Mouse (Mus musculus): ENCODE measurements around the gene Rnf225. TPM values are rescaled to one million over a fixed set of nuclear protein-coding genes. Genes with fewer than 3 reads are reported as not detected.
"Not testable (repeated sequence)": the region's sequence is repeated elsewhere in the genome, so short reads cannot be mapped to it uniquely, and the experiment has no call there.

The Rnf225 gene
- polyA plus RNA-seq, 1 experiment: 0.63 TPM

DNA sequence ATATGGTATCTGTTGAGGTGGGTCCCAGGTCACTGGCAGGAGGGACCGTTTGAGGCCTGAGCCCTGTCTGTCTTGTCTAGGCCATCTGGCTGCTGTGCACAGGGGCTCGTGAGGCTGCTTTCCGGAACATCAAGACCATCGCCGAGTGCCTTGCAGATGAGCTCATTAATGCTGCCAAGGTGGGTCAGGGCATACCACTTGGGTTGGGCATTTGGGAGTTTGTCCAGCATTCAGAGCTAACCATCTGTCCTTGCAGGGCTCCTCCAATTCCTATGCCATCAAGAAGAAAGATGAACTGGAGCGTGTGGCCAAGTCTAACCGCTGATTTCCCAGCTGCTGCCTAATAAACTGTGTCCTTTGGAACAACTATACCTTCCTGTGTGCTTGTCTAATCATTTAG, 900 bp upstream of the Rnf225 start:
- TF ChIP-seq POLR2A (IDR thresholded peaks at IDR 0.05; ENCODE audit: low read depth, low read length): no peak
- H3K4me1 ChIP-seq (ENCODE audit: control insufficient read depth, insufficient read depth, low read length): 0 out of 2 replicates have a peak, but pooled peaks cover 5% of the 10 kb centered on the region
- no peak overlapping the region for H3K4me3 ChIP-seq (ENCODE audit: insufficient read depth, low read length)

DNA sequence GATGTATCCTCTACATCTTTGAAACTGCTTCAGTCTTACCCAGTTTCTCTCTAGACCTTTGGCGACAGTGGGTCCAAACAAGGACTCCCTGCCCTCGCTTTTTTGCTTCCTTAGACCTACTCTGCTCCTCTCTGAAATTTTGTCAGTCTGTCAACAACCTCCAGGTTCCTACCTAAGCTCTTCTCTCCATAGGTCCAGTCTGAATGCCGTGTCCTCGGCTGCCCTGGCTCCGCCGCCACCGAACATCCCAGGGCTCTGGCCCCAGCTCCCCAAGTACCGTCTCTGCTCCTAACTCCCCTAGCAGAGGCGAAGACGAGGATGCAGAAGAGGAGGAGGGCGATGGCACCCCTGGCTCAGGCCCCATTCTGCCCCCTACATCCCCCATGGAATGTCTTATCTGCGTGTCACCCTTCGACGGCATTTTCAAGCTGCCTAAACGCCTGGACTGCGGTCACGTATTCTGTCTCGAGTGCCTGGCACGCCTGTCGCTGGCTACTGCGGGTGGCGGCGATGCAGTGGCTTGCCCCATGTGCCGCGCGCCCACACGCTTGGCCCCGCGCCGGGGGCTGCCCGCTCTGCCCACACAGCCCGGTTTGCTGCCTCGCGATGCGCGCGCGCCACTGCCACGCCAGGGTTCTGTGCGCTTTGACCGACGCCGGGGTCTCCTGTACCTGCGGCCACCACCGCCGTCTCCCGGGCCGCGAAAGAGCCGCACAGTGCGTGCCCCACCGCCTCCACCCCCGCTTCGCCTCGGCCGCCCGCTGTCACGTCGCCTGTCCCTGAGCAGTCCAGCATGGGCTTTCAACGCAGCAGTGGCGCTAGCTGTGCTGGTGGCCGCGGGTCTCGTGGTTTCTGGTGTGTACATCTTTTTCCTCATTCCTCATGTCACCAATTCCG, 725 bp downstream of the Rnf225 start:
- 0 out of 2 replicates have a peak, but pooled peaks cover 5% of the 10 kb centered on the region for H3K4me1 ChIP-seq (ENCODE audit: control insufficient read depth, insufficient read depth, low read length)
- TF ChIP-seq POLR2A (IDR thresholded peaks at IDR 0.05; ENCODE audit: low read depth, low read length) (0 out of 2 replicates have a peak, but pooled peaks have one; percentile 21), CTCF (IDR thresholded peaks at IDR 0.05; ENCODE audit: borderline replicate concordance, insufficient read depth, low read length) (no peak)
- H3K27ac ChIP-seq (ENCODE audit: insufficient read depth, low read length): no peak overlapping the region
- no peak overlapping the region for H3K4me3 ChIP-seq (ENCODE audit: insufficient read depth, low read length)

More for the DNA sequence above, 900 bp upstream of the Rnf225 start:
- no peak overlapping the region for H3K27ac ChIP-seq (ENCODE audit: insufficient read depth, low read length)

DNA sequence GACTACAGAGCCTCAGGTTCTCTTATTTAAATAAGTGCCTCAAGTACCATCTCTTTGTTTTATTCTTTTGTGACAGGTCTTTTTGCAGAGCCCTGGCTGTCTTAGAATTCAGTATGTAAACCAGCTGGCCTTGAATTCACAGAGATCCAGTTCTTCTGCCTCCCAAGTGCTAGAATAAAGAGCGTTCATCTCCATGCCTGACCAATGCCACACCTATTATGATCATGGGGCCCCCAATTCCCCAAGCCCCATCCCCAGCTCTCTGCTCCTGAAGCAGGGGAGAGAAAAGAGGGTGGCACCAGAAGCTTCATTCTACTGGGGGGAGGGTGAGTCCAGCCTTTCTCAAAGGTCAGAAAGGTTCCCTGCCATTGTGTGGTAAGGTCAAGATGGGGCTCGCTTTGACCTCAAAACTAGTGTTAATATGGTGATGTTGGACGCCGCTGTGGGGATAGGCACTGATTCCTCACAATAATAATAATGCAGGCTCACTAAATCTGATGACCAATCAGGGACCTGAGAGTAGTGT, 6.5 kb downstream of the Rnf225 start:
- TF ChIP-seq POLR2A (IDR thresholded peaks at IDR 0.05; ENCODE audit: low read depth, low read length): no peak
- TF ChIP-seq CTCF (IDR thresholded peaks at IDR 0.05; ENCODE audit: borderline replicate concordance, insufficient read depth, low read length): no peak
- H3K27ac ChIP-seq (ENCODE audit: insufficient read depth, low read length): no peak overlapping the region

GRCm38 (mm10) chr7:12934808-12935207, 7.6 kb downstream of the Rnf225 start:
- no peaks in the 10 kb centered on the region for H3K4me1 ChIP-seq (ENCODE audit: control insufficient read depth, insufficient read depth, low read length)
- no peak for TF ChIP-seq CTCF (IDR thresholded peaks at IDR 0.05; ENCODE audit: borderline replicate concordance, insufficient read depth, low read length)
- no peak for TF ChIP-seq POLR2A (IDR thresholded peaks at IDR 0.05; ENCODE audit: low read depth, low read length)
- no peak overlapping the region for H3K27ac ChIP-seq (ENCODE audit: insufficient read depth, low read length)
- no peak overlapping the region for H3K4me3 ChIP-seq (ENCODE audit: insufficient read depth, low read length)

More for the DNA sequence above, 6.5 kb downstream of the Rnf225 start:
- H3K4me3 ChIP-seq (ENCODE audit: insufficient read depth, low read length): no peak overlapping the region
- H3K4me1 ChIP-seq (ENCODE audit: control insufficient read depth, insufficient read depth, low read length): no peaks in the 10 kb centered on the region

DNA sequence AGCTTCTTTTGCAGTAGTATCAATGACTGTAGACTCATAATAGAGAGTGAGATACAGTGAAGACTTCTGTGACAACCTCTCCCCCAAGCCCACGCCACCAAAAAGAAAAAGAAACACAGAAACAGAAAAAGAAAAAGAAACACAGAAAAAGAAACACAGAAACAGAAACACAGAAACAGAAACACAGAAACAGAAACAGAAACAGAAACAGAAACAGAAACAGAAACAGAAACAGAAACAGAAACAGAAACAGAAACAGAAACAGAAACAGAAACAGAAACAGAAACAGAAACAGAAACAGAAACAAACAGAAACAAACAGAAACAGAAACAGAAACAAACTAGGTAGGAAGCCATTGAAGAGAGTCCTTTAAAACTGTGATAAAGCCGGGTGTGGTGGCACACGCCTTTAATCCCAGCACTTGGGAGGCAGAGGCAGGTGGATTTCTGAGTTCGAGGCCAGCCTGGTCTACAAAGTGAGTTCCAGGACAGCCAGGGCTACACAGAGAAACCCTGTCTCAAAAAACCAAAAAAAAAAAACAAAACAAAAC, 10.1 kb downstream of the Rnf225 start:
- not testable (repeated sequence) for H3K4me1 ChIP-seq (ENCODE audit: control insufficient read depth, insufficient read depth, low read length); H3K27ac ChIP-seq (ENCODE audit: insufficient read depth, low read length); H3K4me3 ChIP-seq (ENCODE audit: insufficient read depth, low read length)

- H3K27ac ChIP-seq (ENCODE audit: insufficient read depth, low read length): no peak overlapping the region
- no peaks in the 10 kb centered on the region for H3K4me1 ChIP-seq (ENCODE audit: control insufficient read depth, insufficient read depth, low read length)
- H3K4me3 ChIP-seq (ENCODE audit: insufficient read depth, low read length): no peak overlapping the region
- TF ChIP-seq CTCF (IDR thresholded peaks at IDR 0.05; ENCODE audit: borderline replicate concordance, insufficient read depth, low read length) (no peak), POLR2A (IDR thresholded peaks at IDR 0.05; ENCODE audit: low read depth, low read length) (no peak)
Observed at GRCm38 (mm10) chr7:12940599-12940998, 13.4 kb downstream of the Rnf225 start.

- Histone ChIP-seq H3K4me3 (ENCODE audit: insufficient read depth, low read length) (no peak overlapping the region), H3K27ac (ENCODE audit: insufficient read depth, low read length) (no peak overlapping the region), H3K4me1 (ENCODE audit: control insufficient read depth, insufficient read depth, low read length) (no peaks in the 10 kb centered on the region)
- no peak for TF ChIP-seq POLR2A (IDR thresholded peaks at IDR 0.05; ENCODE audit: low read depth, low read length)
- TF ChIP-seq CTCF (IDR thresholded peaks at IDR 0.05; ENCODE audit: borderline replicate concordance, insufficient read depth, low read length): no peak
Observed at GRCm38 (mm10) chr7:12943488-12943887, 16.3 kb downstream of the Rnf225 start.

- Histone ChIP-seq H3K27ac (ENCODE audit: insufficient read depth, low read length) (peak overlapping the region; percentile 12; the same call in 1 of the 2 replicates), H3K4me3 (ENCODE audit: insufficient read depth, low read length) (peak overlapping the region; percentile 44), H3K4me1 (ENCODE audit: control insufficient read depth, insufficient read depth, low read length) (peaks cover 3% of the 10 kb centered on the region; the same call in 1 of the 2 replicates)
- no peak for TF ChIP-seq CTCF (IDR thresholded peaks at IDR 0.05; ENCODE audit: borderline replicate concordance, insufficient read depth, low read length)
- TF ChIP-seq POLR2A (IDR thresholded peaks at IDR 0.05; ENCODE audit: low read depth, low read length): peak; percentile 90
Observed at GRCm38 (mm10) chr7:12949032-12949871, 22.0 kb downstream of the Rnf225 start.

DNA sequence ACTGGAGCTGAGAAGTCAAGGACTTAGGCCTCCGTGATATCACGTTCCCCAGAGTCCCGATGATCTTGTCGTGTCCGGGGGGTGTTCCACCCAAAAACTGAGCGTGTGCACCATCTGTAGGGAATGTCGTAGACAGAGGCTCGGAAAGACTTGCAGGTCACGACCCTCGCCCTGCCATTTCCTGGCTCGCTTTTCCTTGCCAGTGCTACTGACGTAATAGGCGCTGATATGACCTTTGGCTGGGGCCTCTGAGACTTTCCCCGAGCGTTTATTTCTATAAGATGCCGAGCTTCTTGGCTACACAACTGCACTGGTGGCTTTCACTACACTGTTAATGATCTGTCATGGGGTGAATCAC, 22.6 kb downstream of the Rnf225 start:
- Histone ChIP-seq H3K27ac (ENCODE audit: insufficient read depth, low read length) (peak overlapping the region; percentile 12; the same call in 1 of the 2 replicates), H3K4me1 (ENCODE audit: control insufficient read depth, insufficient read depth, low read length) (peaks cover 3% of the 10 kb centered on the region; the same call in 1 of the 2 replicates), H3K4me3 (ENCODE audit: insufficient read depth, low read length) (peak overlapping the region; percentile 42)
- no peak for TF ChIP-seq POLR2A (IDR thresholded peaks at IDR 0.05; ENCODE audit: low read depth, low read length)
- no peak for TF ChIP-seq CTCF (IDR thresholded peaks at IDR 0.05; ENCODE audit: borderline replicate concordance, insufficient read depth, low read length)

Measured in embryonic fibroblast, embryonic 13.5 days (primary cell).